ENCODE assay signal across 9 mouse cellular contexts in genomic region chr11:94936045-94936444, GRCm38 (mm10). TPM values are rescaled to one million over a fixed set of nuclear protein-coding genes. Genes with fewer than 3 reads are reported as not detected.
DNase-seq lines count a peak whose midpoint lies in the region; ATAC-seq and TF ChIP-seq lines count a peak whose summit lies in the region.
"Had no signal": no experiment of that assay in that cellular context is flagged by ENCODE, and none has a peak within 500 bp of the region (broad histone marks: within the 10 kb centered on the region; RNA-seq: fewer than 3 reads in every experiment).

Gene Col1a1, plus strand, starts transcription at chr11:94936224.

- H3K9me3 ChIP-seq in G1E (replicated peaks): no peaks in the 10 kb centered on the region
- H3K9me3 ChIP-seq in lung, embryonic 14.5 days (ENCODE audit: low read depth, low read length): no peaks in the 10 kb centered on the region
- no peaks in the 10 kb centered on the region for H3K9me3 ChIP-seq in stomach, embryonic 15.5 days

- TF ChIP-seq CTCF in G1E (IDR thresholded peaks at IDR 0.05; ENCODE audit: low read depth, low read length): no peak
- no peak for TF ChIP-seq CTCF in lung, embryonic 14.5 days (IDR thresholded peaks at IDR 0.05; ENCODE audit: low read depth)

- H3K27ac ChIP-seq in lung, embryonic 14.5 days (ENCODE audit: low read depth): peak within 1 kb of the TSS; percentile 96
- H3K27ac ChIP-seq in stomach, embryonic 15.5 days: peak within 1 kb of the TSS; percentile 94

- no peak for DNase-seq in G1E (ENCODE audit: low spot score)
- DNase-seq in adrenal gland, postnatal 4 days (ENCODE audit: low spot score in 2 of 2): no peak
- DNase-seq in heart, adult 11 months: peak; percentile 99
- DNase-seq in kidney, adult 9 months: peak; percentile 32
- DNase-seq in lung, embryonic 14.5 days: peak; percentile 94
- DNase-seq in right cerebral cortex, adult 2 months (ENCODE audit: low spot score in 2 of 2): no peak
- no peak for DNase-seq in cerebellum, postnatal 36 days

- peak within 1 kb of the TSS; percentile 86 for H3K9ac ChIP-seq in lung, embryonic 14.5 days
- peak within 1 kb of the TSS; percentile 55 for H3K9ac ChIP-seq in stomach, embryonic 15.5 days

- H3K4me1 ChIP-seq in G1E (ENCODE audit: insufficient read depth, low read depth, low read length): peaks cover 16% of the 10 kb centered on the region
- peaks cover 21% of the 10 kb centered on the region; the same call in 1 of the 2 replicates for H3K4me1 ChIP-seq in lung, embryonic 14.5 days (ENCODE audit: insufficient read depth)
- H3K4me1 ChIP-seq in stomach, embryonic 15.5 days: peaks cover 32% of the 10 kb centered on the region

- no peaks in the 10 kb centered on the region for H3K36me3 ChIP-seq in G1E (replicated peaks)
- peaks cover 33% of the 10 kb centered on the region for H3K36me3 ChIP-seq in lung, embryonic 14.5 days (ENCODE audit: insufficient read depth)
- peaks cover 16% of the 10 kb centered on the region for H3K36me3 ChIP-seq in stomach, embryonic 15.5 days

- H3K27me3 ChIP-seq in G1E (ENCODE audit: insufficient read depth, low read length): peaks cover 44% of the 10 kb centered on the region
- no peaks in the 10 kb centered on the region; the same call in 1 of the 2 replicates for H3K27me3 ChIP-seq in lung, embryonic 14.5 days (ENCODE audit: insufficient read depth, low read length)
- no peaks in the 10 kb centered on the region for H3K27me3 ChIP-seq in stomach, embryonic 15.5 days (replicated peaks)

- 10% methylated on average over 19 of the region's 19 CpGs for WGBS in lung, embryonic 14.5 days
- whole genome bisulfite sequencing in stomach, embryonic 15.5 days: 14% methylated on average over 19 of the region's 19 CpGs

- H3K4me3 ChIP-seq in G1E (ENCODE audit: low read depth, low read length): peak within 1 kb of the TSS; percentile 20; the same call in 1 of the 2 replicates
- peak within 1 kb of the TSS; percentile 55 for H3K4me3 ChIP-seq in lung, embryonic 14.5 days (ENCODE audit: low read depth, low read length)
- H3K4me3 ChIP-seq in stomach, embryonic 15.5 days (replicated peaks): peak within 1 kb of the TSS; percentile 57

- H3K4me2 ChIP-seq in lung, embryonic 14.5 days: peak within 1 kb of the TSS; percentile 70
- peak within 1 kb of the TSS; percentile 68 for H3K4me2 ChIP-seq in stomach, embryonic 15.5 days

- no peak for ATAC-seq in G1E (ENCODE audit: extremely low read depth, insufficient number of reproducible peaks, low FRiP score, poor library complexity, severe bottlenecking)
- ATAC-seq in lung, embryonic 14.5 days (ENCODE audit: insufficient read depth): peak; percentile 62
- ATAC-seq in stomach, embryonic 15.5 days (ENCODE audit: insufficient read depth, low FRiP score, low read depth): peak; percentile 28

RNA-seq across cellular contexts. Expression of gene Col1a1, which starts in this region (rescaled TPM):
- not detected in 2 replicates for total RNA-seq in G1E (2014; fragmentation: Nextera tagmentation)
- total RNA-seq in G1E (2017): 1.9 TPM in 1 of 2 replicates, not detected in the other
- 0.01 TPM in 1 of 2 replicates, not detected in the other for polyA plus RNA-seq in G1E (2012)
- 1,000 to 10,000 TPM in 1 of 2 experiments, 100 to 1,000 TPM in 1; 890 to 1,096 TPM for total RNA-seq in adrenal gland, postnatal 4 days (2021)
- 1,035 and 1,062 TPM in 2 replicates for polyA plus RNA-seq in lung, embryonic 14.5 days (2014; fragmentation: Nextera tagmentation; extraction: Ambion mirVana)
- 1,375 and 1,459 TPM in 2 replicates for polyA plus RNA-seq in stomach, embryonic 15.5 days (2015; fragmentation: Nextera tagmentation; extraction: Ambion mirVana)
- total RNA-seq: common myeloid progenitor, adult 5-6 weeks had no signal

Comparison
In these comparisons a context has a peak if more than half of its experiments do, and no peak if none do; other contexts are left out.
1. RNA of gene Col1a1 (total RNA-seq): 890 to 1,096 TPM in adrenal gland, postnatal 4 days; 1.9 TPM in G1E; every median in the first group is over 100 times any median in the second.
2. RNA of gene Col1a1 (polyA plus RNA-seq): 1,375 to 1,459 TPM in stomach, embryonic 15.5 days and 1,035 to 1,062 TPM in lung, embryonic 14.5 days; 0.01 TPM in G1E; every median in the first group is over 1,000 times any median in the second.
3. DNase-seq: peak in heart, adult 11 months (single experiment), kidney, adult 9 months (single experiment) and lung, embryonic 14.5 days (single experiment); none in G1E (single experiment), adrenal gland, postnatal 4 days (0 of 2), right cerebral cortex, adult 2 months (0 of 2) and cerebellum, postnatal 36 days (0 of 2).
4. Peak in every context shown above with its lines, with median percentiles within 50 percentile points of each other: H3K4me3 ChIP-seq.